Mouse (Mus musculus): ENCODE measurements at regions not wholly inside any gene's neighbourhood (a gene's known extent, or its start where the extent isn't known, plus 50 kb on each side); places are given as distances from the start of the nearest gene placed in this dataset.

GRCm38 (mm10) chr9:92671966-92672365 is 129.9 kb downstream of the Plod2 start:
- TF ChIP-seq POLR2A (IDR thresholded peaks at IDR 0.05; ENCODE audit: low read depth, low read length) = no peak
- no peak for TF ChIP-seq CTCF (IDR thresholded peaks at IDR 0.05; ENCODE audit: borderline replicate concordance, insufficient read depth, low read length)
